Mouse (Mus musculus): Measurements from ENCODE around the gene Tigar.

The Tigar gene

GRCm38 (mm10) chr6:127081820-127082219, 27.5 kb downstream of the Tigar start:
- DNase-seq (ENCODE audit: low spot score in 2 of 2), result no peak

DNA sequence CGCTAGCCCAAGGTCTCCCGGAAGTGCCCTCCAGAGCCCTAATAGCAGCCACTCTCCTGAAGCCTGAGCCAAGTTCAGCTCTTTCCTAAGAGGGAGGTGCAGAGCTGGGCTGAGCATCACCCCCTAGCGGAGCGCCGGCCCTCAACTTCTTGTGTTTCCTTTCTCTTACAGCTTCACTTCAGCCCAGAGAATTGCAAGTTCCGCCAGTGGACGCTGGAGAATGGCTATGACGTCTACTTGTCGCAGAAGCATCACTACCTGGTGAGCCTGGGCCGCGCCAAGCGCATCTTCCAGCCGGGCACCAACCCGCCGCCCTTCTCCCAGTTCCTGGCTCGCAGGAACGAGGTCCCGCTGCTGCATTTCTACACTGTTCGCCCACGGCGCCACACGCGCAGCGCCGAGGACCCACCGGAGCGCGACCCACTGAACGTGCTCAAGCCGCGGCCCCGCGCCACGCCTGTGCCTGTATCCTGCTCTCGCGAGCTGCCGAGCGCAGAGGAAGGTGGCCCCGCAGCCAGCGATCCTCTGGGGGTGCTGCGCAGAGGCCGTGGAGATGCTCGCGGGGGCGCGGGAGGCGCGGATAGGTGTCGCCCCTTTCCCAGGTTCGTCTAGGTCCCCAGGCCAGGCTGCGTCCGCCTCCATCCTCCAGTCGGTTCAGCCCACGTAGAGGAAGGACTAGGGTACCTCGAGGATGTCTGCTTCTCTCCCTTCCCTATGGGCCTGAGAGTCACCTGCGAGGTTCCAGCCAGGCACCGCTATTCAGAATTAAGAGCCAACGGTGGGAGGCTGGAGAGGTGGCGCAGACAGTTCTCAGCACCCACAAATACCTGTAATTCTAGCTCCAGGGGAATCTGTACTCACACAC, 29.3 kb downstream of the Tigar start:
- DNase-seq (ENCODE audit: low spot score in 2 of 2), result peak in 1 of 2 experiments; percentile 22

- no peak for DNase-seq (ENCODE audit: low spot score in 2 of 2)
Measured at GRCm38 (mm10) chr6:127072817-127073216, 36.5 kb downstream of the Tigar start, which contains the start of gene Fgf23. Gene Fgf23 (plus strand): TSS chr6:127072902.

GRCm38 (mm10) chr6:127064815-127065214, 44.5 kb downstream of the Tigar start:
- DNase-seq (ENCODE audit: low spot score in 2 of 2), result no peak

- DNase-seq (ENCODE audit: low spot score in 2 of 2), result no peak
Measured at GRCm38 (mm10) chr6:127063915-127064314, 45.4 kb downstream of the Tigar start.

DNA sequence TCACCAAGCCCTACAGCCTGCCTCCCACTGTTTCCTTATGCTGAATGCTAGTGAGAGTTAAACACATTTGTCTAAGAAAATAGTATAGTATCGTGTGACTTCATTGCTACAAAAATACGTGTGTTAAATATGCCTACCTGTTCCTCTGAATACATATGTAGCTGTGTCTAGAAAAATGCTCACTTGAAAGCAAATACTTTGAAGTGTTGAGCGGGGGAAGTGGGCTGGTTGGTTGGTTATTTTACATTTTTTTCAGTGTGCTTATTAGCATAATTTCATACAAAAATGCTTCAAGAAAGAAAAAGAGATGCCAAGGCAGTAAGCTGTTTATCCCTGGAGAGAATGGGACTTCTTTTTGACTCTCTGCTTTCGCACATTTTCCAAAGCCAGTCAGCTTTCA, 49.4 kb downstream of the Tigar start:
- DNase-seq (ENCODE audit: low spot score in 2 of 2), result no peak

DNA sequence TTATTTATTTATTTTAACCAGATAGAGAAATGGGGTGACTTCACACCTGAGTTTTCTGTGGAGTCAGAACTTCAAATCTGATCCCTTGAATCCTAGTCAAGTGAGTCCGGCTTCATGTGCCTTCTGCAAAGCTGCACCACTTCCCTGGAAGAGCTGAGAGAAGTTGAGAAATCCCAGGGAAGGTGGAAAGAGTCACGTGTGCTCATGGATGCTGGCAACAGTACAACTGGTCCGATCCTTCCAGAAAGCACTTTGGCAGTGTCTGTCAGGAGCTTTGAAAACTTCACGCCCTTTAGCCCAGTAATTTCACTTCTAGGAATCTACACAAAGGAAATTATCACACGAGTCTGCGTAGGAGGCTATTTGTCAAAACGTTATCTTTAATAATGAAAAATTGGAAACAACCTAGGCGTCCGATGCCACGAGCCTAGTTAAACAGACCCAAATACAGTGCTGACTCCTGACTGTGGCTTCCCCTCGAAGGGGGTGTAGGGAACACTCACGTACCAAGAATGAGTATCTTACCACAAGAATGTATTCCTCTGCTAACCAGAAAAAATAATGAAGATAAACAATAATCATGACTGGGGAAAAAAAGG, 52.3 kb downstream of the Tigar start:
- DNase-seq (ENCODE audit: low spot score in 2 of 2), result no peak

- no peak for DNase-seq (ENCODE audit: low spot score in 2 of 2)
Measured at GRCm38 (mm10) chr6:127050847-127051246, 58.5 kb downstream of the Tigar start.

- no peak for DNase-seq (ENCODE audit: low spot score in 2 of 2)
Measured at GRCm38 (mm10) chr6:127044909-127045308, 64.4 kb downstream of the Tigar start.

All from thymus, postnatal 10 days (tissue).